Mouse (Mus musculus) cerebellum, adult 9-10 months (tissue): ENCODE results near the gene Eif4g1.

Source experiments
- DNase-seq: peaks from one replicate; pipeline ENCODE4 v3.0.0; 2022

Gene Eif4g1

DNA sequence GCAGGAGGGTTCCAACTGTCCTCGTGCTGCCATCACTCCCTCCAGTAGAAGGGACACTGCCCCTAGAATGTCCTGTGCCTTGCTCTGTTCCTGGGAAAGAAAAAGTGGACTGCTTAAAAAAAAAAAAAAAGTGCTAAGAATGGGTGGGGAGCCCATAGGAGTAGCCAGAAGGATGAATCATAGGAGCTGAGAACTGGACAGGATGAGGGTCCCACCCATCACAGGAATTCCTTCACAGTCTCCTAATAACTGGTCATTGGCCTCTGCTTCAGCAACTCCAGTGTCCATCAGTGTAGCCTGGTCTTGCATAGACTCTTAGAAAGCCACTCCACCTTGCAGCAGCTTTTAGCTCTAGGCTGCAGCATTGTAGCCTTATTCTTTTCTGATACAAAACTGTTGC, 58.3 kb downstream of the Eif4g1 start:
- DNase-seq = no peak

DNA sequence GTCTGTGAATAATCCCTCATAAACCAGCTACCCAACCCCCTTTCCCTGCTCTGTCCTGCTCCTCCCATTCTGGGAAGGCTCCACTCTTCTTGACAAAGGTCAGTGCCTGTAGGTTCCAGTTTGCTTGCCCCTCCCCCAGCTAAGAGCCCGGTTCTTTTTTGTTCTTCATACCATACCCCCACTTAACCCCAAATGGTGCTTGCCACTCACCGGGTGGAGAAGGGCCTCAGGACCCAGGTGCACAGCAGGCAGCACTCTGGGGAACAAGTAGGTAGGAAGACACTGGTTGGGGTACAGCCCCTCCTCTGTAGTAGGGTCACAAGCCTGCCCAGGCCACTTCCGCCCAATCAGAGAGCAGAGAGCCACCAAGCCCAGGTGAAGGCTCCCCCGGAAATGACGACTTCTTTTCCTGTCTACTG, 62.2 kb downstream of the Eif4g1 start:
- no peak for DNase-seq

DNA sequence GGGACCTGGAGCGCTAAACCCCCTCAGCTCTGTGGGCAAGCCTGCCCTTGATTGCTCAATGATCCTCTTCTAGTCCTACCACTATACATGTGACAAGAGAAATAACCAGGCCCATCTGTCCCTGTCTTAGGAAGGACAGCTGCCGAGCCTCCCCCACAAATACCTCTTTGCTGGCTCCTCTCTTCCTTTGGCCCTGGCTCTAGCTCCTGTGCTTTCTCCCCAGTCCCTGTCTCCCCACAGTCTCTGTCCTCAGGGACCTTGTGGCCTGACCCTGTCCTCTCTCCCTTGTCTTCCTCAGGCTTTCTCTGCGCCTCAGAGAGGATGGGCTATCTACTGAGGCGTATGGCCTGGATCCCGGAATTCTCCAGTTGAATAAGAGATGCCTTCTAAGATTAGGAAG, 63.6 kb downstream of the Eif4g1 start:
- DNase-seq = peak; percentile 35

DNA sequence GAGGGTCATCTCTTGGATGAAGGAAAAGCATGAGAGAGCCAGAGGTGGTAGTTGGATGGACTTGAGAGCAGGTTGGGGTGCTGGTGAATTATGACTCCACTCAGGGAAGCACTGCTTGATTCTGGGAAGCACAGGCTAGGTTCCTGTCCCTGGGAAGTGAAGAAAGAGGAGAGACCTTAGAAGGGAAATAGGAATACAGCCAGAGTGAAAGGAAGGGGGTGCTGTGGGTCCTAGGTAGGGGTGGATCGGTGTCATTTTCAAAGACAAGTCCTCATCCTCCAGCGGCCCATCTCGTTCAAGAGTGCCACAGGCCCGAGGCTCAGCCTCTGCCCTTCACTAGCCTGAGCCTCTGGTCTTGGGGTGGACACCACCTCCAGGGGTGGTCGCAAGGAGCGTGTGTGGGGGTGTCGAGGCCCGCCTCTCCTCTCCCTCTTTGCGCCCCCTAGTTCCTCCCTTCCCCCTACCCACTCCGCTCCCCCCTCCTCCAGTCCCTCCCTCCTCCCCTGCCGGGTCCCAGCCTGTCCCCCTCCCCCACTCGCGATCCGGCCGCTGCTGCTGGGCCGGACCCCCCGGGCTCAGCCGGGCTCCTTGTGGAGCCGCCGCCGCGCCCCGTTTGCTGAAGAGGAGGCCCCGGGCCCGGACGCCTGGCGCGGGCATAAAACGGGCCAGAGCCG, 64.3 kb downstream of the Eif4g1 start:
- DNase-seq = peak; percentile 60

DNA sequence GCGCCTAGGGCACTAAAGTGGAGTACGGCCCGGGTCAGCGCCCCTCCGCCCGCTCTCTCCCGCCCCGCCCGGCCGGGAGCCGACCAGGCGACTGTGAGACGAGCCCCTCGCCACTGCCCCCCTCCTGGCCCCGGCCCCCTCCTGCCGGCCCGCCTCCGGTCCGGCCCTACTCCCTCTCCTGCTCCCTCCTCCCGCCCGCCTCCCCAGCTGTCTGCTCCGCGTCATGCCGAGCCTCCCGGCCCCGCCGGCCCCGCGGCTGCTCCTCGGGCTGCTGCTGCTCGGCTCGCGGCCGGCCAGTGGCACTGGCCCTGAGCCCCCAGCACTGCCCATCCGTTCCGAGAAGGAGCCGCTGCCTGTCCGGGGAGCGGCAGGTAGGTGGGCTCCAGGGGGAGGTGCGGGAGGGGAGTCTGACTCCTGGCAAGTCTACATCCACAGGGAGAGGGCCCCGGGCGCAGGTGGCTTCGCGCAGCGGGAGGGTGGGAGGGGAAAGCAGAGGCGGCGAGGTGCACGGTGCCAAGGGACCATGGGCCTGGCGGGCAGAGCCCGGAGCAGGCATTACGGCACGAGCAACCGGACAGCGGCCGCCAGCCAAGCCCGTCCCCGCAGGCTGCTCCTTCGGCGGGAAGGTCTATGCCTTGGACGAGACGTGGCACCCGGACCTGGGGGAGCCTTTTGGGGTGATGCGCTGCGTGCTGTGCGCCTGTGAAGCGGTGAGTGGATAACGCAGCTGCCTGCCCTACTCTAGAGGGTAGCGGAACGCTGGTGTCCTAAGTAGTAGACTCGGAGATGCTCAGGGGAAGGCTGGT, 65.0 kb downstream of the Eif4g1 start, which contains the start of gene Chrd:
Gene Chrd, plus strand, starts transcription at position 203 of the 806 bp plus-strand sequence.
- peak; percentile 75 for DNase-seq

DNA sequence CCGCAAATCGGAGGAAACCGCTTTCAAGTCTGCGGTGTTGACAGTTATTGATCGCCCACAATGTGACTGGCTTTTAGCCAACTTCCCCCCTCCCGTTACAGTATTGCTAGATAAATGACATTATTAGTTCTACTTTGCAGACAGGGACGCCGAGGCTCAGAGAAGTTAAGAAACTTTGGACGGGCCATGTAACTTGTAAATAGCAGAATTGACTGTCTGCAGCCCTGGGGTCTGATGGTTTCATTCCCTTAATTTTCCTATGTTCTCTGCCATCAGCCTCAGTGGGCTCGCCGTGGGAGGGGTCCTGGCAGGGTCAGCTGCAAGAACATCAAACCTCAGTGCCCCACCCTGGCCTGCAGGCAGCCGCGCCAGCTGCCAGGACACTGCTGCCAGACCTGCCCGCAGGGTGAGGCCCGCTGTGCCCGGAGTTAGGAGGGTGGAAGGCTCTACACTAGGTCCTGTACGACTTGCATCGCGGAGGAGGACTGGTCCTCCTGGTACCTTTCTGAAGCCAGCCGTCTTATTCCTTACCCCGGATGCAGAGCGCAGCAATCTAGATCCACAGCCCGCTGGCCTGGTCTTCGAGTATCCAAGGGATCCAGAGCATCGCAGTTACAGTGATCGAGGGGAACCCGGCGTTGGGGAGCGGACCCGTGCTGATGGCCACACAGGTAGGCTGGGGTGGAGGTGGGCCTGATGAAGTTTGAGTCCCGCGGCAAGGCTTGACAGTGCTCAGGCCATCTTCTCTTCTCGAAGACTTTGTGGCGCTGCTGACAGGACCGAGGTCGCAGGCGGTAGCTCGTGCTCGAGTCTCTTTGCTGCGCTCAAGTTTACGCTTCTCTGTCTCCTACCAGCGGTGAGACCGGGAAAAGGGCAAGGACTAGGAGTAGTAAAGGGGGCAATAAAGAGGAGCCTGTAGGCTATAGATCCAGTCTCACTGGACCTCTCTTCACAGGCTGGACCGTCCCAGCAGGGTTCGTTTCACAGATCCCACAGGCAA, 65.9 kb downstream of the Eif4g1 start, which contains the start of gene Thpo:
Gene Thpo, minus strand, starts transcription at position 781 of the 1,000 bp plus-strand sequence.
- no peak for DNase-seq

DNA sequence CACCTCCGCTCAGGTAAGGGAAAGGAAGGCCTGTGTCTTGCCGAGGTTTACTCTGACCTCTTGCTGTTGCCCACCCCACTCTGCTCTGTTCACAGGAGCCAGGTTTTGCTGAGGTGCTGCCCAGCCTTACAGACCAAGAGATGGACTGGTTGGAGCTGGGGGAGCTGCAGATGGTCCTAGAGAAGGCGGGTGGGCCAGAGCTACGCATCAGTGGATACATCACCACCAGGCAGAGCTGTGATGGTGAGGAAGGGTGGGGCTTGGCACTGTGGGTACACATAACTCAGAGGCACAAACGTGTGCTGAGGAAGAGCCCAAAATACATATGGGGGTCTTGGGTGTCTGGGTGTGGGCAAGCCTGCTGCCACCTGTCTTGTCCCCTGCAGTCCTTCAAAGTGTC, 67.5 kb downstream of the Eif4g1 start:
- no peak for DNase-seq

DNA sequence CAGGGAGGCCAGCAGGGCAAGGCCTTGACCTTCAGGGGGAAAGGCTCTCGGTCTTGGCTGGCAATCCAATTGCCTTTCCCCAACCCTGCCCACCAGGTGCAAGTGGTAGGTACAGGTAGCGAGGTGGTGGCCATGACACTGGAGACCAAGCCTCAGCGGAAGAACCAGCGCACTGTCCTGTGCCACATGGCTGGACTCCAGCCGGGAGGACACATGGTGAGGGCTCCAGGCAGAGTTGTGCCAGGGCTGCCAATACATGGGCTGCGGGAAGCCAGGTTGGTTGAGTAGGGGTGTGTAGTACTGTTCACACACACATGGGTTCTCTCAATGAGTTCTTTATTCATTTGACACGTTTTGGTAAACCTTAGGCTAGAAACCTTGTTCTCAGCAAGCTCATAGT, 68.1 kb downstream of the Eif4g1 start:
- DNase-seq = no peak

DNA sequence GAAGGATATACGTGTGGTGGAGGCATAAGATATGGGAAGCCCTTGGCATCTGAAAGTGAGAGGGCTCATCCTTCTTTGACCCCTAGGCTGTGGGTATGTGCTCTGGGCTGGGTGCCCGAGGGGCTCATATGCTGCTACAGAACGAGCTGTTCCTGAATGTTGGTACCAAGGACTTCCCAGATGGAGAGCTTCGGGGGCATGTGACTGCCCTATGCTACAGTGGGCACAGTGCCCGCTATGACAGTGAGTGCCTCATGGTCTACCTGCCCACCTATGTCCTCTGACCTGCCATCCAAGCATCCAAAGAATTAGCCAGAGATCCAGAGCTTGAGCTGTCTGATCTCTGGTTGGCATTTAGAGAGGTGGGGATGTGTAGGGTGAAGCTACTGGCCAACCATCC, 68.7 kb downstream of the Eif4g1 start:
- no peak for DNase-seq

DNA sequence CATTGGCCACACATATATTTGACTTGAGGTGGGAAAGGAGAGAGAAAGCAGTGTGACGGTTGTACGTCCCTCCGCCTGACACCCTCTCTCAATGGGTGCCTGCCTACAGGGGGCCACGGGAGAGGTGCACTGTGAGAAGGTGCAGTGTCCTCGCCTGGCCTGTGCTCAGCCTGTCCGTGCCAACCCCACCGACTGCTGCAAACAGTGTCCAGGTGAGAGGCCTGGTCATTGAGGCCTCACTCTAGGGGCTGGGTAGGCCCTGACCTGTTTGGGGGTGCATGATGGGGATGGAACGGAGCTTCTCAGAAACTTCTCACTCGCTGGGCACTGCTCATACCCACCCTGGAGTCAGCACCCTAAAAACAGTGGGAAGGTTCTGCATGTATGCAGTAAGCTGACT, 71.7 kb downstream of the Eif4g1 start:
- no peak for DNase-seq
